Mouse (Mus musculus): ENCODE measurements at regions not wholly inside any gene's neighbourhood (a gene's known extent, or its start where the extent isn't known, plus 50 kb on each side); places are given as distances from the start of the nearest gene placed in this dataset.

- no peak for TF ChIP-seq FLI1 (IDR thresholded peaks at IDR 0.05; ENCODE audit: low read length)
- TF ChIP-seq GATA1 (IDR thresholded peaks at IDR 0.05; ENCODE audit: borderline replicate concordance, low read length), result no peak
Measured at GRCm38 (mm10) chr11:63533555-63534200, 388.4 kb downstream of the Hs3st3b1 start.
